Mouse (Mus musculus) G1E-ER4 (cell line): ENCODE measurements around the gene Arhgap15. TPM values are rescaled to one million over a fixed set of nuclear protein-coding genes. Genes with fewer than 3 reads are reported as not detected.

Experiments
- GATA1 ChIP-seq: IDR thresholded peaks from one replicate; pipeline ENCODE4 v1.8.0; 2012; ENCODE audit warnings: low read length, inconsistent platforms
- polyA plus RNA-seq: library from polyadenylated mRNA; stranded (reverse); fragments of >175 nt; gene quantifications from 2 replicates; pipeline ENCODE4 v1.2.3, GENCODE M21; 2012

The Arhgap15 gene
- polyA plus RNA-seq, 1 experiment = 0.31 TPM

DNA sequence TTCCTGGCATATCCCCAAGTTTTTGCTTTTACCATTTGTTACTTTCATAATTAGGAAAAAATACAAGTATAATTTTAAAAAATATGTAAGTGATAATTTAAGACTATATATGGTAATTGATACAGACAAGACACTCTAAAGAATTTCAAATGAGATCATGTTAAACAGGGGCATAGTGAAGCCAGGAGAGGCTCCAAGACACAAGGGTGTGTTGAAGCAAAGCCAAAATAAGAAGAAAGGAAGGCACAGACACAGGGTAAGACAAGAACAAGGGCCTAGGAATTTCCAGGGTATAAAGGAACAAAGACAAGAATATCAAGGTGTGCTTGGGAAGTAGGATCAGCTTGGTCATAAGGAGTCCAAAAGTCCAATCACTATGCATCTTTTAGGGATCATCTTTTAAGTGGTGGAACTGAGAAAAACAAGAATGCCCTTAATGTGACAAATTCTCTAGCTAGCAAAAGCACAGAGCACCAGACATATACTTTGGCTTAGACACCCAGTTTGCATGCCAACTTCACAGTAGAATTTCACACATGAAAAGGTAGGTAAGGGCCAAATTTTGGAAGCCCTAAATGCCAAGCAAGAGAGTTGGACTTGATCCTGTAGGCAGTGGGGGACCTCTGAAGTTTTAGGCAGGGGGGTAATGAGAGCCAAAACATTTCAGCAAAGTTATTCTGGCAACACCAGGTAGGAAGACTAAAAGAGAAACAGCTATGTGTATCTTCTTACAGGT, 650.7 kb downstream of the Arhgap15 start:
- no peak for TF ChIP-seq GATA1

DNA sequence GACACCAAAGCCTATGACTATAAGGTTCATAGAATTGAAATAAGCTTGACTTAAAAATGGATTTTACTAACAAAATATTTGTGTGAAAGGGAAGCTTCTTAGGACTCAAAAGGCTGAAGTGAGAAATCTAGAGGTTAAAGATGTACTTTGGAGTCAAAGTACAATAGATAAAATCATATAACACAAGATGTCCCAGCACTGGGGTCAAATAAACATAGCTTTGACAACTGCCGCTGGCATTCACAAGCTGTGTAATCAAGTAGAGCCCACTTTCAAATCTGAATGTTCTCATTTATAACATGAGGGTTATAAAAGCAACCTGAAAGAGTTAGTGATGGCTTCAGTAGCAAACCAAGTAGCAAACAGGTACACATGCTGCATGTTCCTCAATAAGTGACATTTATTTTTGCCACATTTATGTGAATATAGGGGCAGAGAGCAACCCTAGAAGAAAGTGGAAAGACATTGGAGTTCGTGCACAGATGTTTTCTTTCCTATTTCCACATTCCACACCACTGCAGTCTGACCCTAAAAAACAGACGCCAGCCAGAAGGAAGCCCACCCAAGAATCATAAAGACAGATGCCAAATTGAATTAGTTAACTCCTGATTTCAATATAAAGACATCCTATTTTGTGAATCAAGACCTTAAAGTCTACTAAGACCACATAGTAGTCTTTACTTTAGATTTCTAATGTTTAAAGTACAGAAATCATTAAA, 653.2 kb downstream of the Arhgap15 start:
- TF ChIP-seq GATA1 = no peak

DNA sequence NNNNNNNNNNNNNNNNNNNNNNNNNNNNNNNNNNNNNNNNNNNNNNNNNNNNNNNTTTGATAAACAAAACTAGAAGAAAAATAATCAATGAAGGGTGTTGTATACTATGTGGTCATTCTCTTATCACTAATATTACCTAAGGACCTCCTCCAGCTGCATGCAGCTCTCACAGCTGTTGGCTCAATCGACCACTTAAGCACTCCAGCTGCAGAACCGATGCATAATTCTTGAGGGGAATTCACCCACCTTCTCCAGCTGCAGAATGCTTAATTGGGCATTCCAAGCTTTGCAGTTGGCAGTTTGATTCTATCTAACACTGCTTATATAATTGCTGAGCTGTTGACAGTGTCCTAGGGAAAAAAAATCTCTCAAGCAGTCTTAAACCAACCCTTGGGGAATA, 663.0 kb downstream of the Arhgap15 start:
- no peak for TF ChIP-seq GATA1

DNA sequence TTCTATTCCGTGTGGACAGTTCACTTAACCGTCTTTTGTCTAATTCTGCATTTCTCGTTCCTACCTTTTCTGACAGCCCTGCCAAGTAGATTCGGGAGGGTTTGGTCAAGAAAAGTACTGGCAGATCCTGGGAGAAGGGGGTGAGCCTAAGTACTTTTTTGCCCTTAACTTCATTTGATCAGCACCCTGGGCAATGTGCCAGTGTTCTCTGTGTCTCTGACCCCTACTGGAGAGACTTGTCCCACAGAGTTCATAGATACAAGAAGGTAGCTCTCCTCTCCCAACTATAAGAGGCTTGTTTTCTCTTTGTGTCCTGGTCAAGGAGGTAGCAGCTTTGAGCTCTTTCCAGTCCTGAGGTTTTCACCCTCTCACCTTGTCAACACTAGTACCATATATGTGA, 667.7 kb downstream of the Arhgap15 start:
- no peak for TF ChIP-seq GATA1

DNA sequence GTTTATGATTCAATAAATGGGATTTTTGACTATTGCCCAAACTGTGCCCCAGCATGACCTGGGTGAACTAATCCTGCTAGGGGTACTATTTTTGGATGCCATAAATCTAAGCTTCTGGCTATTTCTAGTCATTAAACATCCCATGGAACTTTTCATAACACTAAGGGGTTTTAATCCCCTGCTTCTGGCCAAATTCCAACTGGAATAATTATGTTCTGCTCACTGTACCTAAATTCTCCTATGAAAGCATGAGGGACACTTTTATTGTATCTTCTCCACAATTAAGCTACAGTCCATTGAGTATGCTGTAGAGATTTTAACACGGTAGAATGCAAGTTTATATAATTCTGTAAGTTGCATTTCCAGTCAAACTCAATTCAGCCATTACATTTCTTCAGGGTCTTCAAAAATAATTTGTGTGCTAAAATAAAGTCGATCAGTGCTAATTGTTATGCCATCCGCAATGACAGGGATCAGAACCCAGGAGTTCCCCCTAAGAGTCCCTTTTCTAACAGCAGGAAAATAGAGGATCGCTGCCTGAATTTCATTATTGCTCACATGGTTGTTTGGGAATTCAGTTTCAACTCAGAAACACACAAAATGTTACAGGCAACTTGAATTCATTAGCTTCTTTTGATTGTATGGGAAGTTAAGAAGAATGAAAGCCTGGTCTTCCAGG, 671.1 kb downstream of the Arhgap15 start:
- no peak for TF ChIP-seq GATA1

DNA sequence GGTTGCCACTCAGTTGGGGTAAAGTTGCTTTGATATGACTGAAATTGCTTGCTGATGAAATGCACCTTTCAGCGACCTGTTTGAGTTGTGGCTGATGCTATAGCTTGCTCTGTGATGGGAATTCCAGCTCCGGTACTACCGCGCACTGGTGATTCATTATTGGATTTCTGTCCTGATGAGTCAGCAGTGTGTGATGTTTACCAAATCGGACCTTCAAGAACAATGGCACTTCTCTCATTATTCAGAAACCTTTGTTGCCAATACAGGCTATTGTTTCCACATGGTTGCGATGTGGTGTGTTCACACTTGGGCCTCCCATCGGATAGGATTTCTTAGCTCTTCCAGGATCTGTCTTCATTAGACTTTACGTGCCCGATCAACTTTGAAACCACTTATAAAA, 681.9 kb downstream of the Arhgap15 start:
- TF ChIP-seq GATA1 = no peak

DNA sequence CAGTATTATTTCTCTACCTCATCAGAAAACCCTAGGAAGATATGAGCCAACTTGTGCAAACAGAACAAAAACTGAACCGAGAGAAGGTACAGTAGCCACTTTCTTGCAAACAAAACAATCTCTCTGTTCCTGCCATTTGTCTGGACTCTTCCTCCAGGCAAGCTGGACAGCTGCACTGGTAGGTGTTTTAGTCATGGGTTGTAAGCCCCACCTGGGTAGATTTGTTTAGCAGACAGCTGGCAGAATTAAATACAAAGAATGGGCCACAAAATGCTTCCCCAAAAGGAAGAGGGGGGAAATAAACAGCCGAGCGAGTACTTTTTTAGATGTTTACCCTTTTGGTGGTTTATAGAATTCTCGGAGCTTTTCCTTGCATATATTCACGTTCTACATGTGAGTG, 688.0 kb downstream of the Arhgap15 start:
- TF ChIP-seq GATA1 = no peak

DNA sequence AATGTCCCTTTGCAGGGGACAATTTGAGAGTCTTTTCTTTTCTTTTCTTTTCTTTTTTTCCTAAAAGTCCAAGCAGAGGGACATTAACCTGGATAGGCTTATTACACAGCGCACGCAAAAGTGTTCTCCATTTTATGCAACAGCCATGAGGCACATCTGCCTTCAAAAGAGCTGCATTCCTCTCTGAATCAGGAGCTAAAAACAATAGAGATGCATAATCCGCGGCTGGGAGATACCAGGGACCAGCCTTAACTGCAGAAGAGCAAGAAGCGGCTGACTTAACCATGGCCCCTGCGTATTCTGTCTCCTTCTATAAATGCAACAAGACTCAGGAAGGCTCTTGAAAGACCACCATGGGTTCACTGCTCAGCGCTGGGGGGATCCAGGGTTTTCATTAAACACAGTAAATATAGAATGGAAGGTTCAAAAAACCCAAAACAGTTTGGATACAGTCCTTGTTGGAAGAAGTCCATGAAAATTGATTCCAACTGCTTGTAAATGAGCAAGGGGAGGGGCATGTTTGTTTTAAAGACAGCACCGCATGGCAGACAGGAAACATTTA, 689.0 kb downstream of the Arhgap15 start:
- TF ChIP-seq GATA1 = no peak

DNA sequence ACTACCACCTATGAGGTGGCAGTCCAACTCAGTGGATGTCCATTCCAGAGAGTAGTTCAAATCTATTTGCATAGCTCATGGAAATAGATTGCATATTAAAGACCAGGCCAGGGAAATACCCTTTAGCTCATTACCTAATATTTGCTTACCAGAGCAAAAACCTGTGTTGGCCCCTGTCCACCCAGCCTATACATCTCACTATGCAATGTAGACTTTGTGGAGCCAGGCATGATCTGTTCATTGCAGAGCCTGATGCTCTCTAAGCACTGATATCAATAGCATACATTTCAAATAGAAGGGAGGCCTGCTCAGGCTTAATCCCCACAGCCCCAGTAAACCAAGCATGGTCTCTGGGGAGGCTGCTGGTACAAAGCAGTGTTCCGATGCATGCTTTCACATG, 689.4 kb downstream of the Arhgap15 start:
- no peak for TF ChIP-seq GATA1

DNA sequence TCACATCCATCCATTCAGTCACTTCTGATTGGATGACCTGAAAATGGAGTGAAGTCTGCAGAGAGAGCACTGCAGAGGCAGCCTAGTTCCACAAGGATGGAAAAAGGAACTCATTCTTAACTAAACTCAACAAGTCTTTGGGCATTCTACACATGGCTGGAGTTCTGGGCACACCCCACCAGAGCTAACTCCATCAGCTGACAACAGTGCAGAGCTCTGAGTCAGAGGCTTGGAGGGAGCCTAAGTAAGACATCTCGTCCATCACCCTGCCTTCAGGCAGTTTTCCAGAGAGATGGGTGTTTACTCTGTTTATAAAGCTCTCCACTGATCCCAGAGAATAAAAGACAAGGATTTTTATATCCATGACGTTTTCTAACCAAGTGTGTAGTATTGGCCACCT, 696.3 kb downstream of the Arhgap15 start:
- TF ChIP-seq GATA1 = no peak

Other genes with a start within 250 kb of the Arhgap15 start
- not detected in 2 replicates for gene Kynu, start 193.5 kb upstream of the Arhgap15 start, polyA plus RNA-seq